Mouse (Mus musculus) neural tube, embryonic 12.5 days (tissue): ENCODE results near the gene Phactr1. TPM values are rescaled to one million over a fixed set of nuclear protein-coding genes. Genes with fewer than 3 reads are reported as not detected.
"Not testable (repeated sequence)": the region's sequence is repeated elsewhere in the genome, so short reads cannot be mapped to it uniquely, and the experiment has no call there.

ENCODE experiments used
- ATAC-seq: fragments of 200-750 bp; cut with Nextera tagmentation; 2 replicates; pipeline ENCODE4 v1.8.0; 2017; ENCODE audit warnings: low read depth, mild to moderate bottlenecking, moderate TSS enrichment, moderate library complexity; ENCODE audit not compliant: low FRiP score
- H3K27ac ChIP-seq: fragments of 300-500 bp; sonication (generic); 2 replicates; pipeline ENCODE4 v1.5.1; 2016
- H3K27me3 ChIP-seq: fragments of 300-500 bp; sonication (generic); replicated peaks from 2 replicates; pipeline ENCODE4 v1.6.1; 2016; ENCODE audit warnings: mild to moderate bottlenecking
- H3K36me3 ChIP-seq: fragments of 300-500 bp; sonication (generic); 2 replicates; pipeline ENCODE4 v1.6.1; 2016; ENCODE audit warnings: mild to moderate bottlenecking
- H3K4me1 ChIP-seq: fragments of 300-500 bp; sonication (generic); 2 replicates; pipeline ENCODE4 v1.6.1; 2016
- H3K4me2 ChIP-seq: fragments of 300-500 bp; sonication (generic); replicated peaks from 2 replicates; pipeline ENCODE4 v1.6.1; 2016; ENCODE audit warnings: mild to moderate bottlenecking
- H3K4me3 ChIP-seq: fragments of 300-500 bp; sonication (generic); 2 replicates; pipeline ENCODE4 v1.5.1; 2016
- H3K9ac ChIP-seq: fragments of 300-500 bp; sonication (generic); 2 replicates; pipeline ENCODE4 v1.6.1; 2016; ENCODE audit warnings: mild to moderate bottlenecking
- H3K9me3 ChIP-seq: fragments of 300-500 bp; sonication (generic); 2 replicates; pipeline ENCODE4 v1.6.1; 2016; ENCODE audit warnings: mild to moderate bottlenecking
- WGBS: fragments of 180-500 bp; shearing (Covaris S2); methylation state at CpG from one replicate; pipeline ENCODE4 v1.1.7; 2016; 5-methylcytosine and 5-hydroxymethylcytosine counted together
- polyA plus RNA-seq: library from polyadenylated mRNA; unstranded; fragments of >200 nt; fragmentation: Nextera tagmentation; extraction: Ambion mirVana; gene quantifications from 2 replicates; pipeline ENCODE4 v1.2.1, GENCODE M21; 2016

Gene Phactr1
- polyA plus RNA-seq, 1 experiment from 2014 or later, result 47.5 TPM

GRCm38 (mm10) chr13:42944106-42944505 lies 263.7 kb downstream of the Phactr1 start:
- no peaks in the 10 kb centered on the region for H3K9me3 ChIP-seq
- 88% methylated on average over 3 of the region's 3 CpGs for WGBS
- H3K4me1 ChIP-seq, result no peaks in the 10 kb centered on the region
- H3K27me3 ChIP-seq, result no peaks in the 10 kb centered on the region
- no peak overlapping the region for H3K4me2 ChIP-seq
- no peak for ATAC-seq
- no peak overlapping the region for H3K9ac ChIP-seq
- H3K36me3 ChIP-seq, result no peaks in the 10 kb centered on the region
- no peak overlapping the region for H3K4me3 ChIP-seq
- no peak overlapping the region for H3K27ac ChIP-seq

- WGBS, result 23% methylated on average over 4 of the region's 4 CpGs
- H3K4me3 ChIP-seq, H3K9ac ChIP-seq, H3K27ac ChIP-seq, H3K4me2 ChIP-seq, ATAC-seq, H3K36me3 ChIP-seq, H3K4me1 ChIP-seq, H3K27me3 ChIP-seq, H3K9me3 ChIP-seq: not testable (repeated sequence)
Observed at GRCm38 (mm10) chr13:42945201-42945600, 264.8 kb downstream of the Phactr1 start.

DNA sequence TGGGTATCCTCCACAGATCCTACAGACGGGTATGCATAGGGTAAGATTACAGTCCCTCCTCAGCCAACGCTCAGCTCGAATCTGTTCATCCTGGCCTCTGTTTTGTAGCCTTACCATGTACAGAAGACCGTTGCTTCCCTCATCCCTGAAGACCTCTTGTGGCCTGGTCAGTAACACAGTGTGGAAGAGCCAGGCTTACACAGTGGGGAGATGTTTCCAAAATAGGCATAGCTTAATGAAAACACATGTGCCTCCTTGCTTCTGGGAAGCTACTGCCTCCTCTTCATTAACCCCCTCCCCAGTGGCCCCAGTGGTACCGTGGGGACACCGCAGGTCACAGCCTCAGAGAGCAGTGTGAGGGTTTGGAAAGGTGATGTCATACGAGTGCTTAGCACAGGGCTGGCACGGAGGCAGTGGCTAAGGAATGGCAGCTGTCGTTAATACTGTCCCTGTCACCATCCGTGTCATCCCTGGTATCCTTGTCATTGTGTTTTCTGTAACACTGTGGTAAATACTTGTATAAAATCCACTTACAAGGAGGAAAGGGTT lies 268.4 kb downstream of the Phactr1 start:
- H3K9ac ChIP-seq, result no peak overlapping the region
- no peaks in the 10 kb centered on the region for H3K36me3 ChIP-seq
- 81% methylated on average over 10 of the region's 10 CpGs for WGBS
- H3K4me3 ChIP-seq, result no peak overlapping the region
- H3K9me3 ChIP-seq, result no peaks in the 10 kb centered on the region
- H3K4me2 ChIP-seq, result no peak overlapping the region
- no peaks in the 10 kb centered on the region for H3K4me1 ChIP-seq
- ATAC-seq, result no peak
- no peak overlapping the region for H3K27ac ChIP-seq
- no peaks in the 10 kb centered on the region for H3K27me3 ChIP-seq

DNA sequence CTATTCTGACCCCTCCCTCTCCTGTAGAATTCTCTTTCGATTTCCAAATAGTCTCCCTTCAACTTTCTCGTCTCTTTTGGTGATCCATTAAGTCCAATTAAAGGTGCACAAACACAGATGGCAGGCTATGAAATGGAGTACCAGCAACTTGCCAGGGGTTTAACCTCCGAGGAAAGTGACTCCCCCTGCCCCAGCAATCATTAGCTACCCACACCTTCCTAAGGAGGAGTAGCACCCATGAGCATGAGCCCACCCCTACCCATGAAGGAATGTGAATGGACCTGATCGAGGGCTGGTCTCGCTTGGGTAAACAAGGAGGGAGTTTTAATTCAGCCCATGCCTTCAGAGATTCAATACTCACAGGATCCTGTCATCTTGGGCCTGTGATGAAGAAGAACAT lies 268.9 kb downstream of the Phactr1 start:
- no peaks in the 10 kb centered on the region for H3K9me3 ChIP-seq
- no peak overlapping the region for H3K27ac ChIP-seq
- H3K9ac ChIP-seq, result no peak overlapping the region
- WGBS, result 87% methylated on average over 5 of the region's 5 CpGs
- H3K4me2 ChIP-seq, result no peak overlapping the region
- H3K27me3 ChIP-seq, result no peaks in the 10 kb centered on the region
- no peaks in the 10 kb centered on the region for H3K36me3 ChIP-seq
- no peaks in the 10 kb centered on the region for H3K4me1 ChIP-seq
- H3K4me3 ChIP-seq, result no peak overlapping the region
- no peak for ATAC-seq

DNA sequence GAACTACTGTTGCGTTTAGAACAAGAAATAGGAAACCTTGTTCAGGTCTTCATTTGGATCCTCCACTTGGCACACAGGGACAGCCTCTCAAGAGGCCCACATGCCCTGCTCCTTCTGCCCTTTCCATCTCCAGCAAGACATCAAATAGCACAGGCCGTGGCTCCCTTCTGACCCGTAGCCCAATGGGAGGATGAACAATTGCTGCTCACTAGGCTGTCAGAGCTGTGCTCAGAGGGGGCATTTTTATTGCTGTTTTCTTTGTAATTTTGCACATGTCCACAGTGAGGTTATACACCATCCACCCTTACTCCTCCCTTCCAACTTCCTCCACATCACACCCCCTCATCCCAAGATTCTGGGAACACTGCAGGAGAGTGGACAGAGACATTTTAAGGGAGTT lies 269.6 kb downstream of the Phactr1 start:
- H3K27ac ChIP-seq, result no peak overlapping the region
- no peaks in the 10 kb centered on the region for H3K4me1 ChIP-seq
- H3K4me2 ChIP-seq, result no peak overlapping the region
- H3K36me3 ChIP-seq, result no peaks in the 10 kb centered on the region
- H3K27me3 ChIP-seq, result no peaks in the 10 kb centered on the region
- no peak overlapping the region for H3K9ac ChIP-seq
- H3K4me3 ChIP-seq, result no peak overlapping the region
- 73% methylated on average over 3 of the region's 3 CpGs for WGBS
- no peak for ATAC-seq
- H3K9me3 ChIP-seq, result no peaks in the 10 kb centered on the region

DNA sequence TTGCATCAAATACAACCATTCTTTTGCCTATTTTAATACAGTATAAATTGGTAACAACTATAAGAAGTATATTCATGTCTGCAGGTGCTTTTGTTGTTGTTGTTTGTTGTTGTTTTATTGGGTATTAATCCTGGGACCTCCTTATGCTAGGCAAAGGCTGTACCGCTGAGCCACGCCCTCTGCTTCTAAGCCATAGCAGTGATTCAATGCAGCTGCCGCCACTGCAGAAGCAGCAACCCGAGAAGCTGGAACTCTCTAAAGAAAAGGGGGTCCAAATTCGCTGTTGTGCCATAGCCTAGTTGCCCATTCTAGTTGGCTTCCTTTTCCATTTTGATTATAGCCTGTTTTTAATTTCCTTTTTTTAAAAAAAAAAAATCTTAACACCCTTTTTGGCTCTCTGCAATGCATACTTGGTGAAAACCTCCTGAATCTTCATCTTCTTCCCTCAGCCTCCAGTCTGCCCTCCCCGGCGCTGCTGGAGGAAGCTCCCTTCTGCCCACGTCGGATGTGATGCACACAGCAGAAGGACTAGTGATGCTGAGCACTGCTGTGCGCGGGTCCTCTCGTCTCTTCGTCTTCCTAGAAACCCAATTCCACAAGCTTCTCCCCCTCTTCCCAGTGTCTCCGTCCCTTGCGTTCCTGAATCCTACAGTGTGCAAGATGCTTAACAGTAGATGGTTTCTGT lies 271.8 kb downstream of the Phactr1 start:
- 75% methylated on average over 15 of the region's 15 CpGs for WGBS
- Histone ChIP-seq H3K9me3 (no peaks in the 10 kb centered on the region), H3K9ac (no peak overlapping the region), H3K4me2 (no peak overlapping the region), H3K27ac (no peak overlapping the region), H3K4me3 (no peak overlapping the region), H3K4me1 (no peaks in the 10 kb centered on the region), H3K27me3 (no peaks in the 10 kb centered on the region), H3K36me3 (no peaks in the 10 kb centered on the region)
- no peak for ATAC-seq

GRCm38 (mm10) chr13:42953071-42953470 lies 272.6 kb downstream of the Phactr1 start:
- H3K27ac ChIP-seq, result no peak overlapping the region
- no peaks in the 10 kb centered on the region for H3K9me3 ChIP-seq
- H3K4me2 ChIP-seq, result no peak overlapping the region
- H3K36me3 ChIP-seq, result no peaks in the 10 kb centered on the region
- no peak overlapping the region for H3K9ac ChIP-seq
- no peak overlapping the region for H3K4me3 ChIP-seq
- H3K27me3 ChIP-seq, result no peaks in the 10 kb centered on the region
- H3K4me1 ChIP-seq, result no peaks in the 10 kb centered on the region
- WGBS, result 94% methylated on average over 6 of the region's 6 CpGs
- no peak for ATAC-seq

DNA sequence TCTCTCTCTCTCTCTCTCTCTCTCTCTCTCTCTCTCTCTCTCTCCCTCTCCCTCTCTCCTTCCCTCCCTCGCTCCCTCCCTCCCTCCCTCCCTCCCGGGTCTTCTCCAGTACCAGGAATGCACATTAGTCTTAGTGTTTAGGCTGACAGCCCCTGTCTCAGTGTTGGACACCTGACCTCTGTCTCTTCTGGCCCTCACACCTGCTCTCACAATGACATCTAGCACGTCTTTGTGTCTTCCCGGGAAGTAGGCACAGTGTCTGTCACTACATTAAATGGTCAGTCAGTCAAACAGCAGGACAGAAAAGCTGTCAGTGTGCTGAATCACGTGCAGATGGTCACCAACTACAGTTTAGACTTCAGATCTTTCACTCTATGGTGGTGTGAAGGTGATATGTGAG lies 273.7 kb downstream of the Phactr1 start:
- Histone ChIP-seq H3K9me3 (no peaks in the 10 kb centered on the region), H3K4me1 (no peaks in the 10 kb centered on the region), H3K9ac (no peak overlapping the region), H3K27ac (no peak overlapping the region), H3K4me2 (no peak overlapping the region), H3K36me3 (no peaks in the 10 kb centered on the region), H3K27me3 (no peaks in the 10 kb centered on the region), H3K4me3 (no peak overlapping the region)
- no peak for ATAC-seq
- 59% methylated on average over 5 of the region's 5 CpGs for WGBS

DNA sequence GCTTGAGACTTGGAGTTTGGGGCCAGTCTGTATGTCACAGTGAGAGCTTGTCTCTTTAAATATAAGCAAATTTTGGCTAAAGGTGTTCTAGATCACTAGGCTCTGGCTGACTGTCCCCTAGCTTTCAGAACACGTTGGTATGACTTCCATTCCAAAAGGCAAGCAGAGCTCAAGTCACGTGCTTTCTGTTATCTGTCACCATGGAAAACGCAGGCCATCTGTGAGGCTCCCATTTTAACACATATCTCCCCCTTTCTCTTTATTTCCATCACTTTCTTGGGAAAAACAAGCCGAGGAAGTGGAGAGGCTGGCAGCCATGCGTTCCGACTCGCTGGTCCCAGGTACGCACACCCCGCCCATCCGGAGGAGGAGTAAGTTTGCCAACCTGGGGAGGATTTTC lies 275.9 kb downstream of the Phactr1 start:
- no peaks in the 10 kb centered on the region for H3K27me3 ChIP-seq
- no peak overlapping the region for H3K27ac ChIP-seq
- 89% methylated on average over 10 of the region's 10 CpGs for WGBS
- no peaks in the 10 kb centered on the region for H3K9me3 ChIP-seq
- no peaks in the 10 kb centered on the region for H3K36me3 ChIP-seq
- no peak overlapping the region for H3K4me2 ChIP-seq
- no peak overlapping the region for H3K4me3 ChIP-seq
- H3K9ac ChIP-seq, result no peak overlapping the region
- ATAC-seq, result no peak
- no peaks in the 10 kb centered on the region for H3K4me1 ChIP-seq

- H3K9ac ChIP-seq, result no peak overlapping the region
- 73% methylated on average over 7 of the region's 7 CpGs for WGBS
- no peaks in the 10 kb centered on the region for H3K27me3 ChIP-seq
- ATAC-seq, result no peak
- no peaks in the 10 kb centered on the region for H3K36me3 ChIP-seq
- no peaks in the 10 kb centered on the region for H3K4me1 ChIP-seq
- H3K4me3 ChIP-seq, result no peak overlapping the region
- H3K9me3 ChIP-seq, result no peaks in the 10 kb centered on the region
- no peak overlapping the region for H3K4me2 ChIP-seq
- no peak overlapping the region for H3K27ac ChIP-seq
Observed at GRCm38 (mm10) chr13:42957856-42958255, 277.4 kb downstream of the Phactr1 start.

DNA sequence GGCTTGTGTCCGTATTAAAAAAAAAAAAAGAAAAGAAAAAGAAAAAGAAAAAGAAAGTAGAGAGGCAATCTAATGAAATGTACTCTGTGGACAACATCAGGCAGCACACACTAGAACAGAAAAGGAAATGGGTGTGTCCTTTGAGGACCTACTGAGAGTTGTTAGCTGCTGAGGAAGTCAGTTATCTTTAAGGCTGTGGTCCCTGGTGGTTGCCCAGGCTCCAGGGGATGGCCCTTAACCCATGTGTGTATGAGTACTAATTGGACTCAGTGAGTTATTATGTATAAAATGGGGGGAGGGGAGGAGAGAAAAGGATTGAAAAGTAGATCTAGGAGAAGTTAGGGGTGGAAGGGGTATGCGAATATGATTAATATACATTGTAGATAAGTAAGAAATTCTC lies 278.4 kb downstream of the Phactr1 start:
- H3K27me3 ChIP-seq, result no peaks in the 10 kb centered on the region
- no peak overlapping the region for H3K9ac ChIP-seq
- no peaks in the 10 kb centered on the region for H3K36me3 ChIP-seq
- no peaks in the 10 kb centered on the region for H3K4me1 ChIP-seq
- no peak for ATAC-seq
- H3K27ac ChIP-seq, result no peak overlapping the region
- H3K4me3 ChIP-seq, result no peak overlapping the region
- no peaks in the 10 kb centered on the region for H3K9me3 ChIP-seq
- no peak overlapping the region for H3K4me2 ChIP-seq
- WGBS, result 97% methylated on average over 2 of the region's 2 CpGs

DNA sequence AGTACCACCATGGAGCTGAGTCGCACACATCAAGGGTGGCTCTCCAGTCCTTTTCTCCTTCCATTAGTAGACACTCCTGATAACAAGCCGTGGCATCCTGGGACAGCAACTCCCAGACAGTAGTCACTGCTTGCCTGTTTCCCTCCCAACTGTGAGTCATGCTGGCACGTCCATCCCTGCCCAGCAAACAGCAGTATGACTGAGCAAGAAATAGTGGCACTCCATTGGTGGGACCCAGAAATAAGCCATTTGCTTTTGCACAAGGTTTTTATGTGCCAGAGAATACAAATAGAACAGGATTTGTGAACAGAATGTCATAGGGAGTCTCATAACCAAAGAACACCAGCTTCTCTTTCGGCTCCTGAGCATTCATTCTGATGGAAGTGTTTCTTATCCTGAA lies 281.1 kb downstream of the Phactr1 start:
- ATAC-seq, result no peak
- no peaks in the 10 kb centered on the region for H3K36me3 ChIP-seq
- H3K9me3 ChIP-seq, result no peaks in the 10 kb centered on the region
- 92% methylated on average over 4 of the region's 4 CpGs for WGBS
- no peaks in the 10 kb centered on the region for H3K4me1 ChIP-seq
- no peak overlapping the region for H3K4me2 ChIP-seq
- H3K4me3 ChIP-seq, result no peak overlapping the region
- no peak overlapping the region for H3K27ac ChIP-seq
- H3K9ac ChIP-seq, result no peak overlapping the region
- H3K27me3 ChIP-seq, result no peaks in the 10 kb centered on the region

DNA sequence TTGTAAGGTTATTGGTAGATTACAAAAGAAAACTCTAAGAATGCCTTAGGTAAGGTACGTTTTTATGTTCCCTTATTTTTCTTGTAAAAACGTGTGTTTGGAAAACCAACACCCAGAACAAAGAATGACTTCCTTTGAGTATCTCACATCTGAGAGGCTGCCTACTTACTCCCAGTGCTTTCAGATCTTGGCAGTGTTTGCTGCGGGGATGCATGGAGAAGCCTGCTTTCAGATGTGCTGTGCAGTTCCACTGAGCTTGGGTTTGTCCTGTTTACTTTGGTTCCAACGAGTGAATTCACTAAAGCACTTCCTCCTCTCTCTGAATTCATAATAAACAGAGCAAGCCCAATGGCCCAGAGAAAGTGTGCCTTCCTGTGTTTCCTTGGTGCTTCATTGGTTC lies 288.1 kb downstream of the Phactr1 start:
- 76% methylated on average over 4 of the region's 4 CpGs for WGBS
- Histone ChIP-seq H3K9me3 (no peaks in the 10 kb centered on the region), H3K4me2 (no peak overlapping the region), H3K4me1 (no peaks in the 10 kb centered on the region), H3K36me3 (no peaks in the 10 kb centered on the region), H3K27me3 (no peaks in the 10 kb centered on the region), H3K4me3 (no peak overlapping the region), H3K27ac (no peak overlapping the region), H3K9ac (no peak overlapping the region)
- ATAC-seq, result no peak
